Mouse (Mus musculus) intestine, postnatal 0 days (tissue): ENCODE measurements around the gene Olfr314. TPM values are rescaled to one million over a fixed set of nuclear protein-coding genes. Genes with fewer than 3 reads are reported as not detected.
"Not testable (repeated sequence)": the region's sequence is repeated elsewhere in the genome, so short reads cannot be mapped to it uniquely, and the experiment has no call there.

Source experiments
- ATAC-seq: fragments of 200-750 bp; cut with Nextera tagmentation; 2 replicates; pipeline ENCODE4 v1.8.0; 2017; ENCODE audit warnings: mild to moderate bottlenecking, moderate TSS enrichment, moderate library complexity
- H3K27ac ChIP-seq: fragments of 300-500 bp; sonication (generic); 2 replicates; pipeline ENCODE4 v1.5.1; 2014; ENCODE audit warnings: mild to moderate bottlenecking, low read depth, low read length, moderate library complexity
- H3K27me3 ChIP-seq: fragments of 300-500 bp; sonication (generic); replicated peaks from 2 replicates; pipeline ENCODE4 v1.6.1; 2014; ENCODE audit warnings: low read length, mixed read lengths; ENCODE audit not compliant: control insufficient read depth, insufficient read depth
- H3K36me3 ChIP-seq: fragments of 300-500 bp; sonication (generic); 2 replicates; pipeline ENCODE4 v1.6.1; 2014; ENCODE audit warnings: mild to moderate bottlenecking, moderate library complexity; ENCODE audit not compliant: control insufficient read depth, insufficient read depth
- H3K4me1 ChIP-seq: fragments of 300-500 bp; sonication (generic); replicated peaks from 2 replicates; pipeline ENCODE4 v1.6.1; 2014; ENCODE audit warnings: antibody characterized with exemption, low read length, mixed read lengths; ENCODE audit not compliant: control insufficient read depth, insufficient read depth
- H3K4me2 ChIP-seq: fragments of 300-500 bp; sonication (generic); replicated peaks from 2 replicates; pipeline ENCODE4 v1.6.1; 2014; ENCODE audit warnings: low read depth, mild to moderate bottlenecking, moderate library complexity
- H3K4me3 ChIP-seq: fragments of 300-500 bp; sonication (generic); 2 replicates; pipeline ENCODE4 v1.5.1; 2014; ENCODE audit warnings: low read depth, low read length
- H3K9ac ChIP-seq: fragments of 300-500 bp; sonication (generic); 2 replicates; pipeline ENCODE4 v1.6.1; 2014; ENCODE audit warnings: mild to moderate bottlenecking, low read depth, low read length
- H3K9me3 ChIP-seq: fragments of 300-500 bp; sonication (generic); 2 replicates; pipeline ENCODE4 v1.6.1; 2016; ENCODE audit warnings: mixed run types; ENCODE audit not compliant: control insufficient read depth
- CTCF ChIP-seq: sonication (generic); IDR thresholded peaks from 2 replicates; pipeline ENCODE4 v1.5.1; 2016; ENCODE audit warnings: low read depth, mild to moderate bottlenecking, control low read depth, antibody characterized with exemption, moderate library complexity
- WGBS: fragments of 180-500 bp; shearing (Covaris S2); extraction: QIAGEN DNeasy Blood & Tissue Kit; methylation state at CpG from one replicate; pipeline ENCODE4 v1.1.7; 2014; 5-methylcytosine and 5-hydroxymethylcytosine counted together
- polyA plus RNA-seq: library from polyadenylated mRNA; unstranded; fragments of >200 nt; fragmentation: Nextera tagmentation; extraction: Ambion mirVana; gene quantifications from 2 replicates; pipeline ENCODE4 v1.2.1, GENCODE M21; 2015

Olfr314 gene
- not detected in 2 replicates for polyA plus RNA-seq

- Histone ChIP-seq H3K4me3 (no peak within 1 kb of the TSS), H3K4me1 (no peaks in the 10 kb centered on the region), H3K9ac (no peak within 1 kb of the TSS), H3K9me3 (no peaks in the 10 kb centered on the region), H3K27me3 (no peaks in the 10 kb centered on the region), H3K27ac (no peak within 1 kb of the TSS), H3K4me2 (no peak within 1 kb of the TSS), H3K36me3 (no peaks in the 10 kb centered on the region)
- WGBS, result 73% methylated on average over 6 of the region's 6 CpGs
- no peak for TF ChIP-seq CTCF
- no peak for ATAC-seq
These were observed at the start of gene Olfr314 for GRCm38 (mm10) chr11:58782480-58783089. Olfr314 (plus strand) TSS chr11:58782952.

- H3K4me3 ChIP-seq, result no peak overlapping the region
- no peak overlapping the region for H3K27ac ChIP-seq
- no peak for ATAC-seq
- TF ChIP-seq CTCF, result no peak
- H3K4me2 ChIP-seq, result no peak overlapping the region
- 64% methylated on average over 3 of the region's 3 CpGs for WGBS
- no peak overlapping the region for H3K9ac ChIP-seq
- H3K9me3 ChIP-seq, result no peaks in the 10 kb centered on the region
- no peaks in the 10 kb centered on the region for H3K36me3 ChIP-seq
- no peaks in the 10 kb centered on the region for H3K27me3 ChIP-seq
- no peaks in the 10 kb centered on the region for H3K4me1 ChIP-seq
These were observed 49.4 kb upstream of the Olfr314 start for GRCm38 (mm10) chr11:58733372-58733771.

GRCm38 (mm10) chr11:58738792-58739262 lies 43.9 kb upstream of the Olfr314 start, which contains the start of gene Olfr317:
Olfr317 (minus strand) TSS chr11:58739212.
- no peaks in the 10 kb centered on the region for H3K36me3 ChIP-seq
- H3K9ac ChIP-seq, result no peak within 1 kb of the TSS
- no peak for ATAC-seq
- TF ChIP-seq CTCF, result no peak
- H3K4me1 ChIP-seq, result no peaks in the 10 kb centered on the region
- H3K4me2 ChIP-seq, result no peak within 1 kb of the TSS
- no peak within 1 kb of the TSS for H3K4me3 ChIP-seq
- H3K9me3 ChIP-seq, result no peaks in the 10 kb centered on the region
- 57% methylated on average over 4 of the region's 4 CpGs for WGBS
- no peaks in the 10 kb centered on the region for H3K27me3 ChIP-seq
- no peak within 1 kb of the TSS for H3K27ac ChIP-seq

- not testable (repeated sequence) for H3K9me3 ChIP-seq, H3K27me3 ChIP-seq, H3K4me2 ChIP-seq, H3K4me1 ChIP-seq, H3K4me3 ChIP-seq, H3K27ac ChIP-seq, H3K9ac ChIP-seq, H3K36me3 ChIP-seq, ATAC-seq
- 84% methylated on average over 18 of the region's 18 CpGs for WGBS
These were observed 31.7 kb upstream of the Olfr314 start for GRCm38 (mm10) chr11:58751096-58751495.

- no peak for ATAC-seq
- H3K9ac ChIP-seq, result no peak within 1 kb of the TSS
- WGBS, result 85% methylated on average over 2 of the region's 2 CpGs
- H3K9me3 ChIP-seq, result no peaks in the 10 kb centered on the region
- H3K27me3 ChIP-seq, result no peaks in the 10 kb centered on the region
- H3K36me3 ChIP-seq, result no peaks in the 10 kb centered on the region
- H3K4me2 ChIP-seq, result no peak within 1 kb of the TSS
- no peak within 1 kb of the TSS for H3K27ac ChIP-seq
- no peak within 1 kb of the TSS for H3K4me3 ChIP-seq
- TF ChIP-seq CTCF, result no peak
- no peaks in the 10 kb centered on the region for H3K4me1 ChIP-seq
These were observed 30.3 kb upstream of the Olfr314 start, which contains the start of gene Olfr316 for GRCm38 (mm10) chr11:58752434-58752833. Olfr316 (plus strand) TSS chr11:58752734.

GRCm38 (mm10) chr11:58772888-58773287 lies 9.9 kb upstream of the Olfr314 start, which contains the start of gene Olfr315:
Olfr315 (plus strand) TSS chr11:58773188.
- no peaks in the 10 kb centered on the region for H3K27me3 ChIP-seq
- no peaks in the 10 kb centered on the region for H3K9me3 ChIP-seq
- no peaks in the 10 kb centered on the region for H3K4me1 ChIP-seq
- H3K36me3 ChIP-seq, result no peaks in the 10 kb centered on the region
- no peak within 1 kb of the TSS for H3K4me2 ChIP-seq
- no peak within 1 kb of the TSS for H3K4me3 ChIP-seq
- ATAC-seq, result no peak
- TF ChIP-seq CTCF, result no peak
- no peak within 1 kb of the TSS for H3K9ac ChIP-seq
- H3K27ac ChIP-seq, result no peak within 1 kb of the TSS
